Mouse (Mus musculus): ENCODE data around the gene Fanci.

The Fanci gene

DNA sequence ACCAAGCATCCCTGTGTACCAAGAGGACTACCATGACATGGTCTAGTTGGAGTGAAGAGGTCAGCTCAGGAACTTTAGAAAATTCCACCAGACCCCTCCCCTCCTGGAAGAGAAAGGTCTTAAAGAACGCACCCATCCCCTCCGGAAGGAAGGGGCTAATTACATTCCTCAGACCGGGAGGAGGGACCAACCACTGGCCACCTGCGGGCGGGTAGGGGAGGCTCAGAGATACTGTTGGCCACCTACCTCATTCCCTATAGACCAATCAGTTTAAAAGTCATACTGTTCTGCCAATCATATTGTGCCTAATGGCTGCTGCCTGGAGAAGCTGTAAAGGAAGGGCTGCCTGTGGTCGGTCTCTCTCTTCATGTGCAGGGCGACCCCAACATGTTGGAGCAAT is 3.7 kb upstream of the Fanci start:
- DNase-seq (ENCODE audit: inconsistent ontology term) = peak; percentile 31

DNA sequence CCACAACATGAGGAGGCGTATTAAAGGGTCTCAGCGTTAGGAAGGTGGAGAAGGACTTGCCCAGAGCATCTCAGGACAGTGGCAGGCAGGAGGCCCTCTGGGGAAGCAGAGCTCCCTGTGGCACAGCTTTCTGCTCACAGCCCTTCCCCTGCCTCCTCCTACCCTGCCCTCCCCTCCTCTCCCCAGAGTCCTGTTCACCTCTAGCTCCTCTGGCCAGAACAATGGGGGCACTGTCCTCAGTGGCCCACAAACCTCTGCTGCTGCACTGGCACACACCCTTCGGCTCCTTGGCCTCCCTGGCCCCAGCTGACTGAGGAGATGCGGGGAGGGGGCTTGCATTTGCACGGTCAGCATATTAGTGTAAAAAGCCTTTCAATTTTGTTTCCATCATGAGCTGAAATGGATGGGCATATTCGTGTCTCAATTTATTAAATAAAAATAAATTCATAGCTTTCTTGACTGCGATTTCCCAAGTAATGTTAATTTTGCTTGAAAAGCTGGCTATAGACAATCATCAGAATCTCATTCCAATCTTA is 3.0 kb upstream of the Fanci start:
- peak; percentile 68 for DNase-seq (ENCODE audit: inconsistent ontology term)

GRCm38 (mm10) chr7:79390141-79390708 is 1.5 kb upstream of the Fanci start:
- no peak for DNase-seq (ENCODE audit: inconsistent ontology term)

- DNase-seq (ENCODE audit: inconsistent ontology term) = peak; percentile 17
Measured at GRCm38 (mm10) chr7:79391471-79391870, 258 bp upstream of the Fanci start.

- DNase-seq (ENCODE audit: inconsistent ontology term) = no peak
Measured at GRCm38 (mm10) chr7:79392860-79393513, 1.3 kb downstream of the Fanci start.

GRCm38 (mm10) chr7:79393924-79394323 is 2.2 kb downstream of the Fanci start:
- no peak for DNase-seq (ENCODE audit: inconsistent ontology term)

- no peak for DNase-seq (ENCODE audit: inconsistent ontology term)
Measured at GRCm38 (mm10) chr7:79394666-79395065, 2.9 kb downstream of the Fanci start.

DNA sequence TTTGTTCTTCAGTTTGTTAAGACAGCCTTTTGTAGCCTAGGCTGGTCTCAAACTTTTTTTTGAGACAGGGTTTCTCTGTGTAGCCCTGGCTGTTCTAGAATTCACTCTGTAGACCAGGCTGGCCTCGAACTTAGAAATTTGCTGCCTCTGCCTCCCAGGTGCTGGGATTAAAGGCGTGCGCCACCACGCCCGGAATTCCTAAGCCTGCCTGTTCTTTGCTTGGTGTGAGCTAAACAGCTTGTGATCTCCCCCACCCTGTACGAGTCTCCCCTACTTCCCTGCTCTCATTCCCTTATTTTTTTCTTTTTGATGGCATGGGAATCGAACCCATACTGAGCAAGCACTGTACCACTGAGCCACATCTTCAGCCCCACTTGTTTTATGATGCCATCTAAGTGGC is 3.5 kb downstream of the Fanci start:
- no peak for DNase-seq (ENCODE audit: inconsistent ontology term)

DNA sequence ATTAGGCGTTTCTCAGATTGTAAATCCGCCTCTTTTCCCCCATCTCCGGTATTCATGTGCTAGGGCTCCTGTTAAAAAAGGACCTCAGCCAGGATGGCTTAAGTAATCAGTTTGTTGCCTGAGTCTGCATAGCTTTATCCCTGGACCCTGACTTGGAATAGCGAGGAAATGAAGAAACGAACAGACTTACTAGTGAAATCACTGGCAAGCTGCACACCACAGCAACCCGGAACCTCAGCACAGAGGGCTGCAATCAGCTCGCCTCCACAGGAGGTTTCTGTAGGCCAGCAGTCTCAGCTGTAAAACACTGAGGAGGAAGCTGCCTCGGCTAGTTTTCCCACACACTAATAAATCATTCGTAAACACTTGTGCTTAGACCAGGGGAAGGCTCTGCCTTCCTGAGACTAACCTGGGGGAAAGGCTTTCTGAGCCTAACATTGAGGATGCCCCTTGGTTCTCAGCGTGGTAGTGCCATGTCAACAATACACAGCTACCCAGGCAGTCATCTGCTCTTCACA is 5.8 kb downstream of the Fanci start:
- no peak for DNase-seq (ENCODE audit: inconsistent ontology term)

DNA sequence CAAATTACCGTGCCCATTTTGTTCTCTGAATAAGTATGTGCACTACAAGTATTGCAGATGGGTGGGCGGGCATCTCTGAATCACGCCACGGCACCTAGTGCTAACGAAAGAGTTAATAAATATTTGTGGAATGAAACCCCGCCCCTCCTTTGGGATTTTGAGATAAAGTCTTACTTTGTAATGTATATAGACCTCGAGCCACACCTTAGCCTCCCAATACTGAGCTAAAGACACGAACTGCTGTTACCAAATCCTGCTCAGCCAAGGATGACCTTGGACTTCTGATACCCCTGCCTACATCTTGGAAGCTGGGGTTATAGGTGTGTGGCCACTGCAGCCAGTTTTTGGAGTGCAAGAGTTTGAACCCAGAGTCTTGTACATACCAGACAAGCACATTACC is 6.7 kb downstream of the Fanci start:
- no peak for DNase-seq (ENCODE audit: inconsistent ontology term)

GRCm38 (mm10) chr7:79398971-79399370 is 7.2 kb downstream of the Fanci start:
- DNase-seq (ENCODE audit: inconsistent ontology term) = no peak

DNA sequence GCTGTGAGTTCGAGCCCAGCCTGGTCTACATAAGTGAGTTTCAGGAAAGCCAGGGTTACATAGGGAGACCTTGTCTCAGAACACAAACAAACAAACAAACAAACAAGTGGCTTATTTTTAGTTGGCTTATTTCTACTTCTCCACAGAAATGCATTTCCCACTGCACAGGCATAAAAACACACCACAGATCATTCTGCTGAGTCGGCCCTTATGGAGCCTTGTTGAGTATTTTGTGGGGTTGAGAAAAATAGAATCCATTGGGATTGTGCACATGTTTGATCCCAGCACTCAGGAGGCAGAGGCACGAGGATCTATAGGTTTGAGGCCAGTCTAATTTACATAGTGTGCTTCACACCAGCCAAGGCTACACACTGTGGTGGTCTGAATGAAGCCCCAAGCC is 8.6 kb downstream of the Fanci start:
- DNase-seq (ENCODE audit: inconsistent ontology term) = no peak

DNA sequence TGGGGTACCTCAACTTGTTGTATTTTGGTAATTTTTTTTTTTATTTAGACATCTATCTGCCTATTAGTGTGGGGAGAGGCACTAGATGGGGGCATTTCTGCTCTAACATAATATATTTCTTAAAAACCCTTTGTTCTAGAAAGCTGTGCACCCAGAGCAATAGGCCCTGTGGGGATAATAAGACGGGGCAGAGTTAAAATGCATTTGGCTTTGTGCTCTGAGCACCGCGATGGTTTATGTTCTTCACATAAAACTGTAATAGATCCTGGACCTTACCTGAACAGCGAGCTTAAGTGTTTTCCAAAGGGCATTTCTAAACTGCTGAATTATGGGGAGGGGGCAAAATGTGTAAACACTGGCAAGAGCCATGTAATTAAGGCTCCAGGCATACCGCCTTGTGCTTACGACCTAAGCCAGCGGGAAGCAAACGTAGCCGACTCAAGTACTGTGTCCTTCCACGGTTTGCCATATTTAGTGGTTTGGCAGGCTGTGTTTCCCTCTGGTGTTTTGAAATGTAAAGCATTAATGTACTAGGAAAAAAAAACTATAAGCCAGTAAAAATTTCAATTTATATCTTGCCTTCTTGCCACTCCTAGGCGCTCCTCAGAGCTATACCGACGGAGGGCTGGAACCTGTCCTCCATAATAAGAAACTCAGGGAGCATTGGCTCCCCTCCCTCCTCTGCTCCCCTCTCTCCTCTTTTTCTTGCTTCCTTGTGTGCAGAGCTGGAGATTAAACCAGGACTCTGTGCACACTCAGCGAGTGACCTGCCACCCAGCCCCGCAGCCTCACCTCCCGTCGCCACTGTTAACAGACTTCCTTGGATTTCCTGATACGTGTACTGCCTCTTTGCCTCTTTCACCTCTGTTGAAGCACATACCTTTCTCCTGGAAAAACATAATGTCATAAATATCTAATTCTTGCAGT is 23.0 kb downstream of the Fanci start:
- DNase-seq (ENCODE audit: inconsistent ontology term) = no peak

GRCm38 (mm10) chr7:79419950-79420349 is 28.2 kb downstream of the Fanci start:
- no peak for DNase-seq (ENCODE audit: inconsistent ontology term)

DNA sequence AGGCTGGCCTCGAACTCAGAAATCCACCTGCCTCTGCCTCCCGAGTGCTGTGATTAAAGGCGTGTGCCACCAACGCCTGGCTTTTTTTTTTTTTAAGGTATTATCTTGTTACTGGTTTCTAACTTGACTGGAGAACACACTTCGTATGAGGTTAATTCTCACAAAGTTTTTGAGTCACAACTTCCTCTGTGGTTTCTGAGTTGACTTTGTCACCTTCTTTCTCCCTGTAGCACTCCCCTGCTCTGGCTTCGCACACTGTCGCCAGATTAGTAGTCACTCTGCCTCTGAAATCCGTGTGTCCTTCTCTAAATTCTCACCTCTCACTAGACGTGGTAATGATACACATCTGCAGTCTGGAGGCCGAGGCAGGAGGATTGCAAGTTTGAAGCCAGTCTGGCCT is 31.1 kb downstream of the Fanci start:
- DNase-seq (ENCODE audit: inconsistent ontology term) = no peak

DNA sequence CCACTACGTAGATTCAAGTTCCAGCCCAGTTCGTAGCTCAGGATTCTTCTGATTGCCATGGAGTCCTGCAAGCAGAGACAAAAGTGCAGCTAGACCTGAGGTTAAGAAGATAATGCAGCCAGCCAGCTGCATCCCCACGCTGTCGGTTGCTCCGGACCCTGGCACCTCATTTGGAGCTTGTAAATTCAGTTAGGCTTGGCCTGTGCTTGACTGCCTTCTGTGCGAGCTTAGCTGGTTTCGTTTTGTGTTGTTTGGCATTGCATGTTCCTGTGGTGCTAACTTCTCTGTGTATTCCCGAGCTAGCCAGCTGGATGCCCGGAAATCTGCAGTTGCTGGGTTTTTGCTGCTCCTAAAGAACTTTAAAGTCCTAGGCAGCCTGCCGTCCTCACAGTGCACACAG is 34.1 kb downstream of the Fanci start:
- DNase-seq (ENCODE audit: inconsistent ontology term) = peak; percentile 31

GRCm38 (mm10) chr7:79428243-79428642 is 36.5 kb downstream of the Fanci start:
- peak; percentile 20 for DNase-seq (ENCODE audit: inconsistent ontology term)

DNA sequence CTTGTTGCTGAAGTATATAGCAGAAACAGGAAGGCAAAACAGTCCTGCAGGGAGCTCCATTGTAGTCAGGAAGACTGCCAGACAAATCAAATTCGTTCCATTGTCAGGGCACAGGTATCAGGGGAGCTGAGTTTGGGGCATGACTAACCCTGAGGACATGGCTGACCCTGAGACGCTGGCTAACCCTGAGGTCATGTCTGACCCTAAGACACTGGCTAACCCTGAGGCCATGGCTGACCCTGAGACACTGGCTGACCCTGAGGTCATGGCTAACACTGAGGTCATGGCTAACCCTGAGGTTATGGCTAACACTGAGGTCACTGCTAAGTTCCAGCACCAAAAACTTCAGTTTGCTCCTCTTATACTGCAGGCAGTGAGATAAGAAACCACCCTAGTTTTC is 48.3 kb downstream of the Fanci start:
- DNase-seq (ENCODE audit: inconsistent ontology term) = no peak

DNA sequence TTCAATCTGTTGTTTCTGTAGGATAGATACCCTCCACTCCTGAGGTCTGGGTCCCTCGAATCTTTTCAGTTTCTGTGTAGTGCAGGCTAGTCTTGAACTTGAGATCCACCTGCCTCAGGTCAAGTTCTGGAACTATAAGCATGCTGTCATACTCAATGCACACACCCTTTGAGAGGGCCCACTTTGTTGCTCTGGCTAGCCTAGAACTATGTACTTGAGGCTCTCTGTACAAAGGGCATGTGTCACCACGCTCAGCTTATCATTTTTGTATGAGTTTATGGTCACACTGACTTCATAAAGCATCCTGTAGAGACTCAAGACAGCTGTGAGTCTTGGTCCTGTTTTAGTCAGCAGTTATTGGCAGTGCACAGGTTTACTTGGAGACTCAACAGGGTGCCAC is 55.3 kb downstream of the Fanci start:
- no peak for DNase-seq (ENCODE audit: inconsistent ontology term)

GRCm38 (mm10) chr7:79447486-79447885 is 55.8 kb downstream of the Fanci start:
- DNase-seq (ENCODE audit: inconsistent ontology term) = no peak

- DNase-seq (ENCODE audit: inconsistent ontology term) = no peak
Measured at GRCm38 (mm10) chr7:79461721-79462120, 70.0 kb downstream of the Fanci start.

GRCm38 (mm10) chr7:79463376-79464077 is 71.8 kb downstream of the Fanci start:
- DNase-seq (ENCODE audit: inconsistent ontology term) = no peak

All from Muller cell, postnatal 12 days (primary cell).